Mouse (Mus musculus): ENCODE data around the gene Srp72. TPM values are rescaled to one million over a fixed set of nuclear protein-coding genes. Genes with fewer than 3 reads are reported as not detected.

Gene Srp72
- polyA plus RNA-seq (2012; rRNA removed), result 3.9 and 5.8 TPM in 2 replicates

DNA sequence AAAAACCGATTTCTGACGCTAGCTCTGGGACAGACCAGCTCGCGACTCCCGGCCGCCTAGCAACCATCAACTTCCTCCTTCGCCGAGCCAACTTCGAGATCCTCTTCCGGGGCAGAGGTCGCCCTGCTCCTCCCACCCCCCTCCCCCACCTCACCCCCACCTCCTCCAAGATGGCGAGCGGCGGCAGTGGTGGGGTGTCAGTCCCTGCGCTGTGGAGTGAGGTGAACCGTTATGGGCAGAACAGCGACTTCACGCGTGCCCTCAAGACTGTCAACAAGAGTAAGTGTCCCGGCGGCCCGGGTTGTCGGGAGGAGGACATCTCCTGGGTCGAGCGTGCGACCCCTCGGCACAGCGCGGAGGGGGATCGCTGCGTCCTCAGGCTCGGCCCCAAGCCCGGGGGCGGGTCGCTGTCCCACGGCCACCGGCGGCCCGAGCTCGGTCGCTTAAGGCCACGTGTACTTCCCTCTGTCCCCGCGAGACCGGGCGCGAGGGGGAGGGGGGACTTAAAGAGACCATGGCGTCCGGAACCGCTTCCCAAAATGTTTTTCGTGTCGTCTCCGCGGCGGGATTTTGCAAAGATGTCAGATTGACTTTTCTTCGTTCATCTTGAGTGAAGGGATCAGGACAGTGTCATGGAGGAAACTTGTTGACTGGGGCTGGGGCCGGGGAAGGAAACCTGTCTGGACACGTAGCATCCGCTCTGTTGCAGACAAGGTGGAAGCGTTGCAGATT lies at the start of gene Srp72:
Gene Srp72, plus strand, starts transcription at position 130 of the 732 bp plus-strand sequence.
- Histone ChIP-seq H3K27me3 (ENCODE audit: control insufficient read depth, insufficient read depth, low read length) (no peaks in the 10 kb centered on the region), H3K4me3 (ENCODE audit: low read depth, low read length) (peak within 1 kb of the TSS; percentile 100), H3K4me1 (ENCODE audit: control insufficient read depth, insufficient read depth, insufficient read length, low read length) (no peaks in the 10 kb centered on the region; the same call in 1 of the 2 replicates), H3K27ac (ENCODE audit: insufficient read depth, low read depth, low read length) (peak within 1 kb of the TSS; percentile 97), H3K36me3 (ENCODE audit: control insufficient read depth, insufficient read depth, low read length) (peaks cover 20% of the 10 kb centered on the region)
- TF ChIP-seq POLR2A (IDR thresholded peaks at IDR 0.05; ENCODE audit: low read depth, low read length) (no peak; the same call in none of the 2 replicates), CTCF (IDR thresholded peaks at IDR 0.05; ENCODE audit: extremely low read depth, insufficient read length, insufficient replicate concordance, low read depth, low read length) (no peak)
- under 1% methylated on average over 57 of the region's 60 CpGs for WGBS

DNA sequence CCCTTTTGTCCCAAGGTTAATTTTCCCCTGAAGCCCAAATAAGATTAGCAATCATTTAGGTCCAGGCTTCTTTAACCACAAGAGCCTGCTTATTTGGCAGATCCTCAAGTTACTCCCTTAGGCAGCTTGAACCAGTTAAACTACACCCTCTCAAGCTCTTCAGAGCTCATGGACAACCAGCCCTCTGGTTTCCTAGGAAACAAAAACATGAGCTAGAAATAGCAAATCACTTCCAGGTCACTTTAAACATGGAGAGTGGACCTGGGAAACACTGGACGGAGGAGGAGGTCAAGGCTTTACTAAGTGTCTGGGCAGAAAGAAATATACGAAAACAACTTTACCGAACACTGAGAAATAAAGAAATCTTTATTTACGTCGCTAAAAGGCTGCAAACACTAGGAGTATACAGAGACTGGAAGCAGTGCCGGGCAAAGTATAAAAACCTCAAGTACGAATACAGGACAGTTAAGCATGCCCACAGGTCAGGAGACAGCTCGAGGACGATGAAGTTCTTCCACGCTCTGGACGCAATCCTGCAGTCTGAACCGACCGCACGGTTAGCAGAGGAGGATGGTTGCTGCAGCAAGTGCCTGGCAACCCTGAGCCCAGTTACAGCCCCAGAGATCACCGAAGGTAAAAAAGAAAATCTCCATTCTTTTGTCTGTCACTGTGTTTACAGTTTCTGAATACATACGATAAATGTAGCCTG lies 46.2 kb upstream of the Srp72 start:
- TF ChIP-seq CTCF (IDR thresholded peaks at IDR 0.05; ENCODE audit: extremely low read depth, insufficient read length, insufficient replicate concordance, low read depth, low read length), result no peak
- no peak for TF ChIP-seq POLR2A (IDR thresholded peaks at IDR 0.05; ENCODE audit: low read depth, low read length)
- no peaks in the 10 kb centered on the region; the same call in 1 of the 2 replicates for H3K4me1 ChIP-seq (ENCODE audit: control insufficient read depth, insufficient read depth, insufficient read length, low read length)
- peaks cover 2% of the 10 kb centered on the region; the same call in 1 of the 2 replicates for H3K36me3 ChIP-seq (ENCODE audit: control insufficient read depth, insufficient read depth, low read length)
- no peaks in the 10 kb centered on the region for H3K27me3 ChIP-seq (ENCODE audit: control insufficient read depth, insufficient read depth, low read length)
- H3K27ac ChIP-seq (ENCODE audit: insufficient read depth, low read depth, low read length), result peak overlapping the region; percentile 46; the same call in 1 of the 2 replicates
- peak overlapping the region; percentile 37 for H3K4me3 ChIP-seq (ENCODE audit: low read depth, low read length)
- 82% methylated on average over 16 of the region's 16 CpGs for WGBS

DNA sequence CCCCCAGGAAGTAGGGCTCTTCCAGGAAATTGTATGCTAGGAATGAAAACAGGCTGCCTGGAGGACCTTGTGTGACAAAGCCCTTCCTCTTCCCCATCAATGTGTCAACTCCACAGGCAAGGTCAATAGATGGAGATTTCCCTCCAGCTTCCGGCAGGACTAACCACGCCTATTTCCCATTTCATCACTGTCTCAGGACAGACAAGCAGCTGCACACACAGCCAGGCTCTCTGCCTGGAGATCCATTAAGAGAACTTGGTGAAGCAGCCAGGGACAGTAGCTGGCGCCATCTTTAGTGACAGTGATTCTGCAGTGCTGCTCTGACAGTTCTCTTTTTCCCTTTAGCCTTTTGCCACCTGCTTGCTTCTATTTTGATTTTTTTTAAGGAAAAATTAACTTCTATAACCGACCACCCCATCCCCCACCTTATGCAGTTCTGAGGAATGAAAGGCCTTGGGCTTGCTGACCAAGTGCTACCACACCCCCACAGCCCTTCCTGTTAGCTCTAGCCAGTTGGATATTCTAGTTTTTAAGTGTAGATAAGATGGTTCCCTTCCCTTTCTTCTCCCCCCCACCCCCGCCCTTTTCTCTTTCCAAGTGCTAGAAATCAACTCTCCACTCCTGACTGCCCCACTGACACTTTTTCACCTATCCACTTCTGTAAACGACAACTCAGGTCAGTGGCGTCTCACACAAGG lies 45.2 kb upstream of the Srp72 start:
- no peaks in the 10 kb centered on the region; the same call in 1 of the 2 replicates for H3K4me1 ChIP-seq (ENCODE audit: control insufficient read depth, insufficient read depth, insufficient read length, low read length)
- WGBS, result 70% methylated on average over 7 of the region's 7 CpGs
- H3K36me3 ChIP-seq (ENCODE audit: control insufficient read depth, insufficient read depth, low read length), result peaks cover 2% of the 10 kb centered on the region; the same call in 1 of the 2 replicates
- TF ChIP-seq POLR2A (IDR thresholded peaks at IDR 0.05; ENCODE audit: low read depth, low read length), result no peak
- TF ChIP-seq CTCF (IDR thresholded peaks at IDR 0.05; ENCODE audit: extremely low read depth, insufficient read length, insufficient replicate concordance, low read depth, low read length), result no peak
- H3K27me3 ChIP-seq (ENCODE audit: control insufficient read depth, insufficient read depth, low read length), result no peaks in the 10 kb centered on the region
- H3K4me3 ChIP-seq (ENCODE audit: low read depth, low read length), result no peak overlapping the region
- no peak overlapping the region for H3K27ac ChIP-seq (ENCODE audit: insufficient read depth, low read depth, low read length)

DNA sequence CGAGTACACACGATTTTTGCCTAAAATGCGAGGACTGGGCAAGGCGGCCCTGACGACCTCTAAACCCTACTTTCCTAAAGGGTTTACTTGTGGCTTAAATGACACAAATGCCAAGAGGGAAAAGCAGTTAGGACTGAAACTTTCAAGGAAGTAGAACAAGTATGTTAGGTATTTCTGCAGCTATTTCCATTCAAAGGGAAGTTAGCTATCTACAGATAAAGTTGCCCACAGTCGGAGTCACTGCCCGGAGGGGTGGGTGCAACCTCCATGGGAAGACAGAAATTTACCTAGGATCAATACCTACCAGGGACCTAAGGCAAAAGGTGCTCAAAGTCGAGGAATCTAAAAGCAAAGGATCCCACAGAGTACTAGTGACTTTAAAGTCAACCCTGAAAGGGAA lies 34.8 kb upstream of the Srp72 start:
- Histone ChIP-seq H3K27me3 (ENCODE audit: control insufficient read depth, insufficient read depth, low read length) (no peaks in the 10 kb centered on the region), H3K4me3 (ENCODE audit: low read depth, low read length) (no peak overlapping the region), H3K36me3 (ENCODE audit: control insufficient read depth, insufficient read depth, low read length) (no peaks in the 10 kb centered on the region), H3K4me1 (ENCODE audit: control insufficient read depth, insufficient read depth, insufficient read length, low read length) (no peaks in the 10 kb centered on the region), H3K27ac (ENCODE audit: insufficient read depth, low read depth, low read length) (no peak overlapping the region)
- TF ChIP-seq CTCF (IDR thresholded peaks at IDR 0.05; ENCODE audit: extremely low read depth, insufficient read length, insufficient replicate concordance, low read depth, low read length) (no peak), POLR2A (IDR thresholded peaks at IDR 0.05; ENCODE audit: low read depth, low read length) (no peak)
- WGBS, result 87% methylated on average over 8 of the region's 8 CpGs

DNA sequence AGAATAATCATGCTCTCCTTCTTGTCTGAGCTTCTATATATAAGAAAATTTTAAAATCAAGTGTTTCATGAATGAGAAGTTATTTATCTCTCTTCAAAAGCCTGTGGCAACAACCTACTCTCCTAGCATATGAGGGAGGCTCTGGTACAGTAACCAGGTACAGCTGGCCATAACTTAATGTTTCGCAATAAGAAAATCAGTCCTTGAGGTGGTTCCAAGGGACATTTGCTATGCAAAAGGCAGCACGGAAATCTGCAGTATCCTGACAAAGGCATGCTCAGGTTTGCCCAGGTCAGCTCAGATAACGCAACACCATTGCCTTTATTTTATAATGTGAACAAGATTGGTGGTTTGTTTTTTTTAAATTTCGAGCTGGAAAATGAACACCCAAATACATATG lies 32.5 kb upstream of the Srp72 start:
- Histone ChIP-seq H3K4me1 (ENCODE audit: control insufficient read depth, insufficient read depth, insufficient read length, low read length) (no peaks in the 10 kb centered on the region), H3K4me3 (ENCODE audit: low read depth, low read length) (no peak overlapping the region), H3K27ac (ENCODE audit: insufficient read depth, low read depth, low read length) (no peak overlapping the region), H3K36me3 (ENCODE audit: control insufficient read depth, insufficient read depth, low read length) (no peaks in the 10 kb centered on the region), H3K27me3 (ENCODE audit: control insufficient read depth, insufficient read depth, low read length) (no peaks in the 10 kb centered on the region)
- WGBS, result 75% methylated on average over 4 of the region's 4 CpGs
- TF ChIP-seq POLR2A (IDR thresholded peaks at IDR 0.05; ENCODE audit: low read depth, low read length), result no peak
- no peak for TF ChIP-seq CTCF (IDR thresholded peaks at IDR 0.05; ENCODE audit: extremely low read depth, insufficient read length, insufficient replicate concordance, low read depth, low read length)

DNA sequence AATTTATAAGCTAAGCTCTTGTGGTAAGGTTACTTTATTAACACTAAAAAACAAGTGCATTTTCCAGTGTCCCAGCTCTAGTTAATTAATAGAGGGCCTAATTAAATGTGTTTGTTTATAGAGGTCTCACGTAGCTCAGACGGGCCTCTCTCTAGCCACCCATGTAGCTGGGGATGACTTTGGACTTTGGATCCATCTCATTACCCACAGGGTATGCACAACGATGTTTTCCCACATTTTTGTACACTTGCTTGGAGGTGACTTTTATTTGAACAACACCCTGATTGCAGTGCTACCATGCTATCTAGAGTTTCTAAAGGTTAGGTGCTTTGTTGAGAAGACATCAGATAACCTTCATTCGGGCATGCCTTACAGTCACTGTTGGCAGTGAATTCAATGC lies 32.0 kb upstream of the Srp72 start:
- Histone ChIP-seq H3K36me3 (ENCODE audit: control insufficient read depth, insufficient read depth, low read length) (no peaks in the 10 kb centered on the region), H3K4me1 (ENCODE audit: control insufficient read depth, insufficient read depth, insufficient read length, low read length) (no peaks in the 10 kb centered on the region), H3K27ac (ENCODE audit: insufficient read depth, low read depth, low read length) (no peak overlapping the region), H3K4me3 (ENCODE audit: low read depth, low read length) (no peak overlapping the region), H3K27me3 (ENCODE audit: control insufficient read depth, insufficient read depth, low read length) (no peaks in the 10 kb centered on the region)
- TF ChIP-seq POLR2A (IDR thresholded peaks at IDR 0.05; ENCODE audit: low read depth, low read length), result no peak
- WGBS, result 46% methylated on average over 4 of the region's 4 CpGs
